Mouse (Mus musculus): ENCODE results near the gene Scd2. TPM values are rescaled to one million over a fixed set of nuclear protein-coding genes. Genes with fewer than 3 reads are reported as not detected.
A peak's percentile ranks its signal among the peaks of the same experiment; 100 is the strongest.

The Scd2 gene
- 5.9 and 6.2 TPM in 2 replicates for polyA plus RNA-seq (2015; fragmentation: Nextera tagmentation; extraction: Ambion mirVana)

DNA sequence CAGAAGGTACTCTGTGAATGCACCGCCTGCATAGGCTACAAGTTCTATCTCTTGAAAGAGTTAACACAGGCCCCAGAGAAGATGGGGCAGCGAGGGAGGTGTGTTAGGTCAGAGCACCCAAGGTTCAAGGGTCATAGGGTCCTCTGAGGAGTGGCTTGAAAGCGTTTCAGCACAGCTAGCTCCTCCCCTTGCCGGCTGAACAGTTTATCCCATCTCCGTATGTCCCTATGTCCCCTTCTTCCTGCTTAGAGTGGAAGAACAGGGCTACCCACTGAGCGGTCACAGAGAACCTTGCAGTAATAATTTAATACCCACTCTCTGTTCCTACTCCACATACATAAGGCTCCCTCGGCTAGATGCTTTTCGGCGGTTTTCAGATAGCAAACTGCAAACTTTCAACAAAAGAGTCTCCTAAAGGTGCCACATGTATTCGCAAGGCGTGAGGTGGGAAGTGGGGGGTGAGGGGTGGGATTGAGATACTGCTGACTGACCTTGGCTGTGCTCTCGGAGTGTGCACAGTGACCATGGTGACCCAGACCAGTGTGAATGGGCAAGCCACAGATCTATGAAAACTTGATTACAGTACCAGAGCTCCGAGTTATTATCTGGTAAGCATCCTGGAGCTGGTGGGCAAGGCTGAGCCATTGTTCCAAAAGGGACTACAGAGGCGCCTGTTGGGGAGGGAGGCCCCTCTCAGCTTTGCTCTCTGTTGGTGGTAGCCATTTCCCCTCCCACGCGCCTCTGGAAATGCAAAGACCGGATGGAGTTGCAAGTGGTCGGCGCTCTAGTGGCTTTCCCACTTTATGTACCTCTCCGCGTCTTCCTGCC lies at the start of gene Scd2:
Scd2 (plus strand) TSS at position 734 of the 828 bp plus-strand sequence.
- Histone ChIP-seq H3K36me3 (replicated peaks; ENCODE audit: insufficient read depth, low read length) (peaks cover 9% of the 10 kb centered on the region; the same call in 1 of the 2 replicates), H3K9me3 (ENCODE audit: low read length) (no peaks in the 10 kb centered on the region), H3K27ac (ENCODE audit: low read depth) (peak within 1 kb of the TSS; percentile 75), H3K9ac (replicated peaks) (peak within 1 kb of the TSS; percentile 63), H3K27me3 (ENCODE audit: insufficient read depth, low read length) (no peaks in the 10 kb centered on the region), H3K4me2 (ENCODE audit: low read depth, low read length) (peak within 1 kb of the TSS; percentile 91), H3K4me3 (ENCODE audit: low read depth, low read length) (peak within 1 kb of the TSS; percentile 67), H3K4me1 (ENCODE audit: insufficient read depth) (peaks cover 42% of the 10 kb centered on the region)
- DNase-seq (no peak), ATAC-seq (peak; percentile 20)
- TF ChIP-seq CTCF (IDR thresholded peaks at IDR 0.05; ENCODE audit: low read depth) (no peak), EP300 (IDR thresholded peaks at IDR 0.05; ENCODE audit: low read depth) (no peak)
- WGBS (ENCODE audit: insufficient replicate concordance) = 2% methylated on average over 21 of the region's 21 CpGs

DNA sequence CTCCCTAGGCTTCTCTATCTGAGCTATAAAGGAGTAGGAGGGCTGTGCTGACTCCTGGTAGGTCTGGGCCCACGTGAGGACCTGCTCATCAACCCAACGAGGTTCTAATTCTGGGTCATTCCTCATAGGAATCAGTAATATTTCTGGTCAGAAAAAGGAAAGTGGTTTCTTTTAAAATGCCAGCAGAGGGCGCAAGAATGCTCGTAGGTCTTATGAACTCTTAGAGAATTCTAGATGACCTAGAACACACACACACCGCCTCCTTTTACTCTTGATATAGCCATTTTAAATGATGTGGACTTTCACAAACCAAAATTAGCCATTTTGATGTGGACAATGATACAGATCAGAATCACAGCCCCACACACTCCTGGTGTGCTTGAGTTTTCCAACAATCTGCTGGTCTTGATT lies 47.7 kb upstream of the Scd2 start:
- WGBS (ENCODE audit: insufficient replicate concordance) = 6% methylated on average over 5 of the region's 5 CpGs
- peaks cover 31% of the 10 kb centered on the region for H3K4me1 ChIP-seq (ENCODE audit: insufficient read depth)
- H3K9me3 ChIP-seq (ENCODE audit: low read length) = no peaks in the 10 kb centered on the region
- peak overlapping the region; percentile 2; the same call in 1 of the 2 replicates for H3K4me2 ChIP-seq (ENCODE audit: low read depth, low read length)
- H3K27ac ChIP-seq (ENCODE audit: low read depth) = no peak overlapping the region
- no peak overlapping the region for H3K9ac ChIP-seq (replicated peaks)
- ATAC-seq = no peak
- no peaks in the 10 kb centered on the region for H3K27me3 ChIP-seq (ENCODE audit: insufficient read depth, low read length)
- H3K36me3 ChIP-seq (replicated peaks; ENCODE audit: insufficient read depth, low read length) = no peaks in the 10 kb centered on the region
- TF ChIP-seq CTCF (IDR thresholded peaks at IDR 0.05; ENCODE audit: low read depth) = peak; percentile 73
- no peak for TF ChIP-seq EP300 (IDR thresholded peaks at IDR 0.05; ENCODE audit: low read depth)
- peak; percentile 38 for DNase-seq
- H3K4me3 ChIP-seq (ENCODE audit: low read depth, low read length) = no peak overlapping the region

DNA sequence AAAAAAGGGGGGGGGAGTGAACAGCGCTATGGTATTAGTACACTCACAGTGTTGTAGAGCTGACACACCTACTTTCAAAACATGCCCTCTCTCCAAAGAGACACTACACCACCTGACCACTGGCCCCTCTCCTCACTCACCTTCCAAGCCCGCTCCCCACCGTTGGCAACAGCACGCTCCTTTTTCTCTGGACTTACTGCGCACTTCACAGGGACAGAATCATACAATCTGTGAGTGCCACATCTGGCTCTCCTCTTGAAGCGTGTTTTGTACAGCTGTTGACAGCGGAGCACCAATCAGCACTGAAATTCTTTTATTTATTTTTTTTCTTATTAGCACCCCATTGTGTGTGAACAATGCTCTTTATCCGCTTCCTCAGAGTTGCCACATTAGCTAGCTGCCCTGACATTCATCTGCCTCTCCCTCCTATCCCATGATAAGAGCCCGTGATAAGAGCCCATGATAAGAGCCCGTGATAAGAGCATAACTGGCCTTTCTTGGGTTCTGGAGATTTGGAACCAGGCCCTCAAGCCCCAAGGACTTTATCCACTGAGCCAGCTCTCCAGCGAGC lies 47.0 kb upstream of the Scd2 start:
- Histone ChIP-seq H3K4me3 (ENCODE audit: low read depth, low read length) (no peak overlapping the region), H3K4me2 (ENCODE audit: low read depth, low read length) (peak overlapping the region; percentile 83; the same call in 1 of the 2 replicates), H3K9me3 (ENCODE audit: low read length) (no peaks in the 10 kb centered on the region), H3K4me1 (ENCODE audit: insufficient read depth) (peaks cover 31% of the 10 kb centered on the region), H3K27ac (ENCODE audit: low read depth) (no peak overlapping the region), H3K27me3 (ENCODE audit: insufficient read depth, low read length) (no peaks in the 10 kb centered on the region), H3K9ac (replicated peaks) (no peak overlapping the region), H3K36me3 (replicated peaks; ENCODE audit: insufficient read depth, low read length) (no peaks in the 10 kb centered on the region)
- ATAC-seq = no peak
- no peak for TF ChIP-seq EP300 (IDR thresholded peaks at IDR 0.05; ENCODE audit: low read depth)
- TF ChIP-seq CTCF (IDR thresholded peaks at IDR 0.05; ENCODE audit: low read depth) = no peak
- WGBS (ENCODE audit: insufficient replicate concordance) = 52% methylated on average over 11 of the region's 11 CpGs
- no peak for DNase-seq

DNA sequence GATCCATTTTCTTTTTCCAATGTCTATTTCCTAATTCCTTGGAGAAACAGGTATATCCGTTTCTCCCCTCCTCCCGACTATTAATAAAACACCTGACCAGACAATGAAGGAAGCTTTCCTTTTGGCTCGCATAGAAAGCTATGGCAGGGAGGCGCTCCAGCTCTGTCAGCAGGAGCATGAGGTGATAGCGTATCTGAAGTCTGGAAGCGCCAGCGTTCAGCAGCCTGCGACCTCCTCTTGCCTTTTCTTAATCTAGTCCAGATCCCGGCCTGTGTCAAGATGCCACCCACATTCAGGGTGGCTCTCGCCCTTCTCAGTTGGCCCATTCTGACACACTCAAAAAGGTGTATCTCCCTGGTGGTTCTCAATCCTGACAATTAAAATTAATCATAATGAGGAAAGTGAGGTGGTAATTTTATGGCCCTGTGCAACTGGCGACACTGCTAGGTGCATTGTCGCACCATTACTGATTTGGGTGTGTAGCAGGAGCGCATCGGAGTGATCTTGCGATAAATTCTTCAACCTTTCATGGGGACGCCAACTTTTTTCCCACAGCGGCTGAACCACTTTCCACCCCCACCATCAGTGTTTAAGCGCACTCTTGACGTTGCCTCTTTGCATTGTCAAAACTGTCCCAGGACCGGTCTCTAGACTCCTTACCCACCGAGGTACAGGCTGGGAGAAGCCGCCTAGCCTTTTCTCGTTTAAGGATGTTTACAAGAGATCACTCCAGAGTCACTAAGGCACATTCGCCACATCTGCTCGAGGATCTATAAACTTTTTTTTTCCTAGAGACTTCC lies 46.0 kb upstream of the Scd2 start:
- no peak for DNase-seq
- no peaks in the 10 kb centered on the region for H3K27me3 ChIP-seq (ENCODE audit: insufficient read depth, low read length)
- peaks cover 31% of the 10 kb centered on the region for H3K4me1 ChIP-seq (ENCODE audit: insufficient read depth)
- H3K4me2 ChIP-seq (ENCODE audit: low read depth, low read length) = peak overlapping the region; percentile 83
- H3K27ac ChIP-seq (ENCODE audit: low read depth) = peak overlapping the region; percentile 85
- no peaks in the 10 kb centered on the region for H3K9me3 ChIP-seq (ENCODE audit: low read length)
- no peaks in the 10 kb centered on the region for H3K36me3 ChIP-seq (replicated peaks; ENCODE audit: insufficient read depth, low read length)
- H3K4me3 ChIP-seq (ENCODE audit: low read depth, low read length) = peak overlapping the region; percentile 45
- 0 out of 2 replicates have a peak, but pooled peaks have one; percentile 2 for TF ChIP-seq CTCF (IDR thresholded peaks at IDR 0.05; ENCODE audit: low read depth)
- no peak for TF ChIP-seq EP300 (IDR thresholded peaks at IDR 0.05; ENCODE audit: low read depth)
- ATAC-seq = peak; percentile 18
- WGBS (ENCODE audit: insufficient replicate concordance) = 5% methylated on average over 25 of the region's 25 CpGs
- H3K9ac ChIP-seq (replicated peaks) = peak overlapping the region; percentile 43

DNA sequence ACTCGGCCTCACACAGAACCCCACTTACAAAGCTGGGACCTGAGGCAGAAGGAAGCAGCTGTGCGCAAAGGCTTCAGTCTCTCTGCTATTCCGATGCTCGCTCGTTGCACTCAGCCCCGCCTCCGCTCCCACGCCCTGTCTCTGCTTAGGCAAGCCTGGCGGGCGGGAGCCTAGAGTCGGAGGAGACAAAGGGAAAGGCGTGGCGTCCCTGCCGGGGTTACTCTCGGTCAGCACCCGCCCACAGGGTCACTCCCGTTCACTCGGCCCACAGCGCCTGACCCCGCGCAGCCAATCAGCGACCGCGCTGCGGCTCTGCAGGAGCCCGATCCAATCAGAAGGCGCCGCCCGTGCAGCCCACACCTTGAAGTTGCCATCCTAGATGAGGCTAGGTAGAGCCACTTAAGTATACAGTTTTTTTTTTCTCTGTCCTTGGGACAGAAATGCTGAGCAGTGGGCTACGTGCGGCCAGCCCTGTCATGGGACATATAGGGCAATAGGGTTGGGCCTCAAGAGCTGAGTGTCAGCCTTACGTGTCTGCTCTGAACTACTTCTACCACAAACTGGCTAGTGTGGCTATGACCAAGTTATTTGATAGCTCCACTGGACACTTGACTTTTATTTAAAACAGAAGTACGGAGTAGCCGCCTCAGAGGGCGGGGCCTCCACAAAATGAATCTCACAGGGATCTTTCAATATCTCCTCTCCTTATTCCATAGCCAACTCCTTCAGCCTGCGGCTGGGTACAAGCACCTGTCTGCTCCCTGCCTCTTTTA lies 45.2 kb upstream of the Scd2 start:
- H3K27me3 ChIP-seq (ENCODE audit: insufficient read depth, low read length) = no peaks in the 10 kb centered on the region
- 2% methylated on average over 36 of the region's 36 CpGs for WGBS (ENCODE audit: insufficient replicate concordance)
- TF ChIP-seq EP300 (IDR thresholded peaks at IDR 0.05; ENCODE audit: low read depth) (no peak), CTCF (IDR thresholded peaks at IDR 0.05; ENCODE audit: low read depth) (0 out of 2 replicates have a peak, but pooled peaks have one; percentile 8)
- H3K4me1 ChIP-seq (ENCODE audit: insufficient read depth) = peaks cover 31% of the 10 kb centered on the region
- ATAC-seq (peak; percentile 99), DNase-seq (peak; percentile 98)
- no peaks in the 10 kb centered on the region for H3K36me3 ChIP-seq (replicated peaks; ENCODE audit: insufficient read depth, low read length)
- no peaks in the 10 kb centered on the region for H3K9me3 ChIP-seq (ENCODE audit: low read length)
- H3K4me3 ChIP-seq (ENCODE audit: low read depth, low read length) = peak overlapping the region; percentile 45
- H3K27ac ChIP-seq (ENCODE audit: low read depth) = peak overlapping the region; percentile 85
- peak overlapping the region; percentile 83 for H3K4me2 ChIP-seq (ENCODE audit: low read depth, low read length)
- peak overlapping the region; percentile 43; the same call in 1 of the 2 replicates for H3K9ac ChIP-seq (replicated peaks)

All from liver, postnatal 0 days (tissue).